Mouse (Mus musculus) kidney, postnatal 25 days (tissue): Measurements from ENCODE around the gene Slc25a43.
A peak's percentile ranks its signal among the peaks of the same experiment; 100 is the strongest.

Source experiments
- DNase-seq, 2 experiments: peaks; one replicate each; pipeline ENCODE4 v3.0.0; 2021; ENCODE audit warnings: mixed read lengths in 2 of 2

Slc25a43 gene

GRCm38 (mm10) chrX:36825032-36825431 lies 81.6 kb downstream of the Slc25a43 start:
- peak; percentile 81 to 88 for DNase-seq
